41 mouse cellular contexts compared by ENCODE assay signal in genomic region chr3:107172556-107172955, GRCm38 (mm10). TPM values are rescaled to one million over a fixed set of nuclear protein-coding genes. Genes with fewer than 3 reads are reported as not detected.
DNase-seq lines count a peak whose midpoint lies in the region; ATAC-seq and TF ChIP-seq lines count a peak whose summit lies in the region.
"Had no signal": no experiment of that assay in that cellular context is flagged by ENCODE, and none has a peak within 500 bp of the region (broad histone marks: within the 10 kb centered on the region; RNA-seq: fewer than 3 reads in every experiment).

No protein-coding gene starts in this region.

- H3K9ac ChIP-seq in hindbrain, postnatal 0 days (replicated peaks; ENCODE audit: low read length): no peak overlapping the region
- no peak overlapping the region for H3K9ac ChIP-seq in hindbrain, embryonic 13.5 days
- H3K9ac ChIP-seq: embryonic facial prominence, embryonic 15.5 days; forebrain, embryonic 13.5 days; hindbrain, embryonic 14.5 days; kidney, embryonic 15.5 days; liver, embryonic 12.5 days; liver, postnatal 0 days; midbrain, embryonic 13.5 days had no signal

- peak; percentile 48 for ATAC-seq in hindbrain, postnatal 0 days
- no peak for ATAC-seq in hindbrain, embryonic 13.5 days (ENCODE audit: low FRiP score)
- ATAC-seq: forebrain, embryonic 13.5 days; liver, embryonic 12.5 days; liver, postnatal 0 days; midbrain, embryonic 13.5 days had no signal

- no peaks in the 10 kb centered on the region for H3K27me3 ChIP-seq in hindbrain, postnatal 0 days (ENCODE audit: insufficient read depth, low read length)
- no peaks in the 10 kb centered on the region for H3K27me3 ChIP-seq in hindbrain, embryonic 13.5 days
- H3K27me3 ChIP-seq: embryonic facial prominence, embryonic 15.5 days; forebrain, embryonic 13.5 days; kidney, embryonic 15.5 days; liver, embryonic 12.5 days; midbrain, embryonic 13.5 days had no signal

- no peak for TF ChIP-seq CTCF in hindbrain, postnatal 0 days (IDR thresholded peaks at IDR 0.05; ENCODE audit: low read depth)

- no peak overlapping the region for H3K4me2 ChIP-seq in hindbrain, postnatal 0 days (ENCODE audit: low read depth, low read length)
- H3K4me2 ChIP-seq in hindbrain, embryonic 13.5 days: no peak overlapping the region
- H3K4me2 ChIP-seq: embryonic facial prominence, embryonic 15.5 days; forebrain, embryonic 13.5 days; heart, embryonic 11.5 days; hindbrain, embryonic 14.5 days; kidney, embryonic 15.5 days; liver, embryonic 12.5 days; midbrain, embryonic 13.5 days had no signal

- H3K9me3 ChIP-seq in hindbrain, postnatal 0 days (ENCODE audit: low read length): no peaks in the 10 kb centered on the region
- no peaks in the 10 kb centered on the region for H3K9me3 ChIP-seq in hindbrain, embryonic 13.5 days
- H3K9me3 ChIP-seq: embryonic facial prominence, embryonic 10.5 days; embryonic facial prominence, embryonic 15.5 days; forebrain, embryonic 13.5 days; G1E; kidney, embryonic 15.5 days; liver, embryonic 12.5 days; megakaryocyte, embryonic 14.5 days; midbrain, embryonic 13.5 days had no signal

- no peaks in the 10 kb centered on the region for H3K36me3 ChIP-seq in hindbrain, postnatal 0 days (ENCODE audit: insufficient read depth, low read length)
- H3K36me3 ChIP-seq in hindbrain, embryonic 13.5 days: no peaks in the 10 kb centered on the region
- H3K36me3 ChIP-seq: embryonic facial prominence, embryonic 10.5 days; embryonic facial prominence, embryonic 15.5 days; G1E; kidney, embryonic 15.5 days; liver, embryonic 12.5 days; midbrain, embryonic 13.5 days had no signal

- H3K27ac ChIP-seq in hindbrain, postnatal 0 days: no peak overlapping the region
- no peak overlapping the region for H3K27ac ChIP-seq in hindbrain, embryonic 13.5 days
- H3K27ac ChIP-seq: embryonic facial prominence, embryonic 10.5 days; embryonic facial prominence, embryonic 15.5 days; forebrain, embryonic 13.5 days; hindbrain, embryonic 14.5 days; kidney, embryonic 15.5 days; liver, embryonic 12.5 days; midbrain, embryonic 13.5 days had no signal

- no peak overlapping the region for H3K4me3 ChIP-seq in hindbrain, postnatal 0 days (ENCODE audit: low read length)
- H3K4me3 ChIP-seq in hindbrain, embryonic 13.5 days: no peak overlapping the region
- H3K4me3 ChIP-seq: embryonic facial prominence, embryonic 10.5 days; embryonic facial prominence, embryonic 15.5 days; forebrain, embryonic 13.5 days; kidney, embryonic 15.5 days; liver, embryonic 12.5 days; megakaryocyte, embryonic 14.5 days; midbrain, embryonic 13.5 days had no signal

- H3K4me1 ChIP-seq in hindbrain, postnatal 0 days (ENCODE audit: insufficient read depth, low read length): peaks cover 11% of the 10 kb centered on the region; the same call in 1 of the 2 replicates
- 0 out of 2 replicates have a peak, but pooled peaks cover 8% of the 10 kb centered on the region for H3K4me1 ChIP-seq in hindbrain, embryonic 13.5 days (replicated peaks)
- H3K4me1 ChIP-seq: embryonic facial prominence, embryonic 10.5 days; embryonic facial prominence, embryonic 15.5 days; forebrain, embryonic 13.5 days; kidney, embryonic 15.5 days; liver, embryonic 12.5 days; megakaryocyte, embryonic 14.5 days; midbrain, embryonic 13.5 days had no signal

- WGBS in hindbrain, postnatal 0 days: 59% methylated on average over 1 of the region's 1 CpGs
- WGBS in hindbrain, embryonic 13.5 days: 81% methylated on average over 1 of the region's 1 CpGs

- peak; percentile 68 for DNase-seq in hindbrain, postnatal 0 days (ENCODE audit: low spot score)
- peak; percentile 96 for DNase-seq in cerebellum, adult 11-12 months
- peak; percentile 97 for DNase-seq in cerebellum, adult 9-11 months
- DNase-seq in spleen, postnatal 10 days (ENCODE audit: low spot score in 2 of 2): no peak
- no peak for DNase-seq in layer of hippocampus, postnatal 10 days (ENCODE audit: low spot score in 2 of 2)
- no peak for DNase-seq in adrenal gland, adult 18-20 months (ENCODE audit: low spot score in 2 of 2)
- DNase-seq: gastrocnemius, postnatal 36 days; heart, adult 18-20 months; heart, postnatal 36 days; kidney, adult 18-20 months; liver, postnatal 0 days; lung, postnatal 4 days; retina, postnatal 1 day; right cerebral cortex, postnatal 14 days; thymus, postnatal 25 days had no signal

RNA-seq across cellular contexts. Expression of gene Kcna10, which starts 10.3 kb away (rescaled TPM):
- total RNA-seq in hindbrain, postnatal 0 days (2014; rRNA removed): not detected in 2 replicates
- polyA plus RNA-seq in hindbrain, postnatal 0 days (2015; fragmentation: Nextera tagmentation; extraction: Ambion mirVana): 0.09 TPM in 1 of 2 replicates, not detected in the other
- not detected in 2 replicates for polyA plus RNA-seq in hindbrain, embryonic 13.5 days (2015; fragmentation: Nextera tagmentation; extraction: Ambion mirVana)
- total RNA-seq in layer of hippocampus, postnatal 10 days (2021): not detected
- total RNA-seq in adrenal gland, adult 18-20 months (2021): not detected
- total RNA-seq: adrenal gland, postnatal 10 days; gastrocnemius, adult 18-20 months; gastrocnemius, postnatal 36 days; heart, adult 18-20 months; heart, postnatal 36 days; layer of hippocampus, adult 18-20 months; layer of hippocampus, postnatal 14 days; monocyte, adult 5-6 weeks had no signal
- polyA plus RNA-seq: embryonic facial prominence, embryonic 10.5 days; embryonic facial prominence, embryonic 15.5 days; forebrain, embryonic 13.5 days; G1E; heart, embryonic 11.5 days; heart, embryonic 16.5 days; hindbrain, embryonic 14.5 days; intestine, embryonic 14.5 days; kidney, embryonic 15.5 days; limb, embryonic 14.5 days; liver, embryonic 12.5 days; liver, postnatal 0 days; lung, embryonic 16.5 days; midbrain, embryonic 13.5 days; neural tube, embryonic 14.5 days; stomach, embryonic 16.5 days had no signal

RNA-seq across cellular contexts. Expression of gene Cym, which starts 49.0 kb away (rescaled TPM):
- 0.63 TPM in 1 of 2 replicates, not detected in the other for total RNA-seq in hindbrain, postnatal 0 days (2014; rRNA removed)
- not detected in 2 replicates for polyA plus RNA-seq in hindbrain, postnatal 0 days (2015; fragmentation: Nextera tagmentation; extraction: Ambion mirVana)
- polyA plus RNA-seq in hindbrain, embryonic 13.5 days (2015; fragmentation: Nextera tagmentation; extraction: Ambion mirVana): 0.13 and 6.0 TPM in 2 replicates
- total RNA-seq in layer of hippocampus, postnatal 10 days (2021): not detected
- under 1 TPM in 1 of 2 experiments, not detected in 1; 0.32 TPM for total RNA-seq in adrenal gland, adult 18-20 months (2021)
- total RNA-seq: G1E; gastrocnemius, adult 18-20 months; gastrocnemius, postnatal 36 days; heart, adult 18-20 months; heart, postnatal 36 days; layer of hippocampus, adult 18-20 months; layer of hippocampus, postnatal 14 days; left cerebral cortex, postnatal 36 days; monocyte, adult 5-6 weeks had no signal
- polyA plus RNA-seq: G1E; hindbrain, embryonic 14.5 days; liver, embryonic 12.5 days had no signal

RNA-seq across cellular contexts. Expression of gene A630076J17Rik, which starts 57.9 kb away (rescaled TPM):
- not detected in 2 replicates for total RNA-seq in hindbrain, postnatal 0 days (2014; rRNA removed)
- not detected in 2 replicates for polyA plus RNA-seq in hindbrain, postnatal 0 days (2015; fragmentation: Nextera tagmentation; extraction: Ambion mirVana)
- polyA plus RNA-seq in hindbrain, embryonic 13.5 days (2015; fragmentation: Nextera tagmentation; extraction: Ambion mirVana): not detected in 2 replicates
- not detected for total RNA-seq in layer of hippocampus, postnatal 10 days (2021)
- not detected for total RNA-seq in adrenal gland, adult 18-20 months (2021)
- total RNA-seq: G1E; gastrocnemius, adult 18-20 months; gastrocnemius, postnatal 36 days; heart, adult 18-20 months; heart, postnatal 36 days; layer of hippocampus, adult 18-20 months; layer of hippocampus, postnatal 14 days; left cerebral cortex, adult 8-10 months; left cerebral cortex, postnatal 36 days; monocyte, adult 5-6 weeks had no signal
- polyA plus RNA-seq: cortical plate, adult 2 months; embryonic facial prominence, embryonic 10.5 days; embryonic facial prominence, embryonic 15.5 days; forebrain, embryonic 13.5 days; frontal cortex, adult 2 months; G1E; heart, embryonic 11.5 days; hindbrain, embryonic 14.5 days; intestine, embryonic 14.5 days; kidney, embryonic 15.5 days; limb, embryonic 14.5 days; liver, embryonic 12.5 days; midbrain, embryonic 13.5 days; neural tube, embryonic 14.5 days had no signal

Comparison
In these comparisons a context has a peak if more than half of its experiments do, and no peak if none do; other contexts are left out.
1. DNase-seq: peak in hindbrain, postnatal 0 days (single experiment), cerebellum, adult 11-12 months (single experiment) and cerebellum, adult 9-11 months (single experiment); none in spleen, postnatal 10 days (0 of 2), layer of hippocampus, postnatal 10 days (0 of 2) and adrenal gland, adult 18-20 months (0 of 2).